8 mouse cellular contexts compared by ENCODE assay signal in genomic region chr17:27819521-27819970, GRCm38 (mm10). TPM values are rescaled to one million over a fixed set of nuclear protein-coding genes. Genes with fewer than 3 reads are reported as not detected.
DNase-seq lines count a peak whose midpoint lies in the region; ATAC-seq lines count a peak whose summit lies in the region.

No protein-coding gene starts in this region.

- H3K27me3 ChIP-seq in kidney, embryonic 14.5 days (ENCODE audit: control insufficient read depth, insufficient read depth, low read length) = no peaks in the 10 kb centered on the region
- no peaks in the 10 kb centered on the region for H3K27me3 ChIP-seq in embryonic facial prominence, embryonic 13.5 days
- H3K27me3 ChIP-seq in hindbrain, embryonic 16.5 days (replicated peaks; ENCODE audit: control insufficient read depth, insufficient read depth, low read length) = no peaks in the 10 kb centered on the region
- H3K27me3 ChIP-seq in lung, embryonic 15.5 days = no peaks in the 10 kb centered on the region

- no peaks in the 10 kb centered on the region for H3K9me3 ChIP-seq in kidney, embryonic 14.5 days (ENCODE audit: control insufficient read depth, low read length)
- H3K9me3 ChIP-seq in embryonic facial prominence, embryonic 13.5 days = no peaks in the 10 kb centered on the region
- H3K9me3 ChIP-seq in hindbrain, embryonic 16.5 days (ENCODE audit: control insufficient read depth, low read length) = no peaks in the 10 kb centered on the region
- no peaks in the 10 kb centered on the region for H3K9me3 ChIP-seq in lung, embryonic 15.5 days

- peak overlapping the region; percentile 88 for H3K4me2 ChIP-seq in kidney, embryonic 14.5 days (replicated peaks; ENCODE audit: low read depth, low read length)
- H3K4me2 ChIP-seq in embryonic facial prominence, embryonic 13.5 days = peak overlapping the region; percentile 87
- H3K4me2 ChIP-seq in hindbrain, embryonic 16.5 days (ENCODE audit: low read length) = peak overlapping the region; percentile 89
- peak overlapping the region; percentile 80 for H3K4me2 ChIP-seq in lung, embryonic 15.5 days

- DNase-seq in kidney, adult 9 months = no peak
- peak; percentile 60 for DNase-seq in MEL-GATA-1-ER (ENCODE audit: extremely low read depth, low read depth)
- DNase-seq in spleen, postnatal 10 days (ENCODE audit: low spot score in 2 of 2) = peak; percentile 56 to 61
- DNase-seq in layer of hippocampus, postnatal 25 days (ENCODE audit: extremely low spot score in 1 of 2, low spot score in 1 of 2) = no peak

- no peaks in the 10 kb centered on the region for H3K36me3 ChIP-seq in kidney, embryonic 14.5 days (ENCODE audit: control insufficient read depth, insufficient read depth, low read length)
- H3K36me3 ChIP-seq in embryonic facial prominence, embryonic 13.5 days = no peaks in the 10 kb centered on the region
- no peaks in the 10 kb centered on the region for H3K36me3 ChIP-seq in hindbrain, embryonic 16.5 days (ENCODE audit: control insufficient read depth, insufficient read depth, low read length)
- no peaks in the 10 kb centered on the region for H3K36me3 ChIP-seq in lung, embryonic 15.5 days

- H3K27ac ChIP-seq in kidney, embryonic 14.5 days (ENCODE audit: low read depth, low read length) = peak overlapping the region; percentile 80
- peak overlapping the region; percentile 82 for H3K27ac ChIP-seq in embryonic facial prominence, embryonic 13.5 days
- peak overlapping the region; percentile 88 for H3K27ac ChIP-seq in hindbrain, embryonic 16.5 days (ENCODE audit: low read depth, low read length)
- H3K27ac ChIP-seq in lung, embryonic 15.5 days = peak overlapping the region; percentile 83

- peak overlapping the region; percentile 98 for H3K9ac ChIP-seq in kidney, embryonic 14.5 days (ENCODE audit: low read depth, low read length)
- peak overlapping the region; percentile 97 for H3K9ac ChIP-seq in embryonic facial prominence, embryonic 13.5 days
- H3K9ac ChIP-seq in hindbrain, embryonic 16.5 days (ENCODE audit: low read depth, low read length) = peak overlapping the region; percentile 94
- H3K9ac ChIP-seq in lung, embryonic 15.5 days = peak overlapping the region; percentile 81

- peaks cover 13% of the 10 kb centered on the region for H3K4me1 ChIP-seq in kidney, embryonic 14.5 days (ENCODE audit: control insufficient read depth, insufficient read depth, low read length)
- H3K4me1 ChIP-seq in embryonic facial prominence, embryonic 13.5 days = peaks cover 27% of the 10 kb centered on the region
- peaks cover 23% of the 10 kb centered on the region for H3K4me1 ChIP-seq in hindbrain, embryonic 16.5 days (ENCODE audit: control insufficient read depth, insufficient read depth, low read depth, low read length)
- H3K4me1 ChIP-seq in lung, embryonic 15.5 days = peaks cover 24% of the 10 kb centered on the region

- no peak for ATAC-seq in kidney, embryonic 14.5 days (ENCODE audit: low FRiP score, low TSS enrichment)
- no peak for ATAC-seq in embryonic facial prominence, embryonic 13.5 days (ENCODE audit: insufficient number of reproducible peaks, insufficient read depth, low FRiP score, low TSS enrichment, low read depth)
- no peak for ATAC-seq in hindbrain, embryonic 16.5 days
- no peak for ATAC-seq in lung, embryonic 15.5 days (ENCODE audit: borderline replicate concordance, extremely low read depth, low FRiP score, low TSS enrichment)

- WGBS in kidney, embryonic 14.5 days = under 1% methylated on average over 20 of the region's 20 CpGs
- WGBS in embryonic facial prominence, embryonic 13.5 days = under 1% methylated on average over 20 of the region's 20 CpGs
- WGBS in hindbrain, embryonic 16.5 days = under 1% methylated on average over 20 of the region's 20 CpGs
- WGBS in lung, embryonic 15.5 days = under 1% methylated on average over 20 of the region's 20 CpGs

- H3K4me3 ChIP-seq in kidney, embryonic 14.5 days (ENCODE audit: low read length) = peak overlapping the region; percentile 99
- H3K4me3 ChIP-seq in embryonic facial prominence, embryonic 13.5 days = peak overlapping the region; percentile 98
- peak overlapping the region; percentile 90 for H3K4me3 ChIP-seq in hindbrain, embryonic 16.5 days (ENCODE audit: low read length)
- H3K4me3 ChIP-seq in lung, embryonic 15.5 days = peak overlapping the region; percentile 89

RNA-seq across cellular contexts. Expression of gene D17Wsu92e, which starts 0.9 kb away (rescaled TPM):
- 15.3 and 21.6 TPM in 2 replicates for polyA plus RNA-seq in kidney, embryonic 14.5 days (2014; fragmentation: Nextera tagmentation; extraction: Ambion mirVana)
- 18.3 and 20.2 TPM in 2 replicates for polyA plus RNA-seq in embryonic facial prominence, embryonic 13.5 days (2015; fragmentation: Nextera tagmentation; extraction: Ambion mirVana)
- 9.9 and 10.3 TPM in 2 replicates for polyA plus RNA-seq in hindbrain, embryonic 16.5 days (2015; fragmentation: Nextera tagmentation; extraction: Ambion mirVana)
- polyA plus RNA-seq in lung, embryonic 15.5 days (2015; fragmentation: Nextera tagmentation; extraction: Ambion mirVana) = 15.9 and 16.8 TPM in 2 replicates
- 100 to 1,000 TPM; 173 to 183 TPM for total RNA-seq in layer of hippocampus, postnatal 25 days (2021)

RNA-seq across cellular contexts. Expression of gene Snrpc, which starts 18.4 kb away (rescaled TPM):
- 349 and 425 TPM in 2 replicates for polyA plus RNA-seq in kidney, embryonic 14.5 days (2014; fragmentation: Nextera tagmentation; extraction: Ambion mirVana)
- 326 and 362 TPM in 2 replicates for polyA plus RNA-seq in embryonic facial prominence, embryonic 13.5 days (2015; fragmentation: Nextera tagmentation; extraction: Ambion mirVana)
- 198 and 207 TPM in 2 replicates for polyA plus RNA-seq in hindbrain, embryonic 16.5 days (2015; fragmentation: Nextera tagmentation; extraction: Ambion mirVana)
- 320 and 343 TPM in 2 replicates for polyA plus RNA-seq in lung, embryonic 15.5 days (2015; fragmentation: Nextera tagmentation; extraction: Ambion mirVana)
- 10 to 100 TPM; 61.5 TPM for total RNA-seq in layer of hippocampus, postnatal 25 days (2021)

RNA-seq across cellular contexts. Expression of gene Uhrf1bp1, which starts 36.7 kb away (rescaled TPM):
- 6.2 and 7.4 TPM in 2 replicates for polyA plus RNA-seq in kidney, embryonic 14.5 days (2014; fragmentation: Nextera tagmentation; extraction: Ambion mirVana)
- polyA plus RNA-seq in embryonic facial prominence, embryonic 13.5 days (2015; fragmentation: Nextera tagmentation; extraction: Ambion mirVana) = 6.5 and 7.1 TPM in 2 replicates
- 5.3 and 6.3 TPM in 2 replicates for polyA plus RNA-seq in hindbrain, embryonic 16.5 days (2015; fragmentation: Nextera tagmentation; extraction: Ambion mirVana)
- polyA plus RNA-seq in lung, embryonic 15.5 days (2015; fragmentation: Nextera tagmentation; extraction: Ambion mirVana) = 3.5 and 4.8 TPM in 2 replicates
- 10 to 100 TPM; 16.3 to 16.5 TPM for total RNA-seq in layer of hippocampus, postnatal 25 days (2021)

Comparison
In these comparisons a context has a peak if more than half of its experiments do, and no peak if none do; other contexts are left out.
1. DNase-seq: peak in MEL-GATA-1-ER (single experiment) and spleen, postnatal 10 days (2 of 2); none in kidney, adult 9 months (single experiment) and layer of hippocampus, postnatal 25 days (0 of 2).
2. Peak in every context shown above with its lines, with median percentiles within 50 percentile points of each other: H3K27ac ChIP-seq, H3K4me2 ChIP-seq, H3K4me3 ChIP-seq and H3K9ac ChIP-seq.